Mouse (Mus musculus) limb, embryonic 14.5 days (tissue): ENCODE measurements around the gene Tbx18. TPM values are rescaled to one million over a fixed set of nuclear protein-coding genes. Genes with fewer than 3 reads are reported as not detected.

ENCODE experiments used
- ATAC-seq: fragments of 200-750 bp; cut with Nextera tagmentation; 2 replicates; pipeline ENCODE4 v1.8.0; 2017; ENCODE audit warnings: low read depth, moderate number of reproducible peaks, moderate TSS enrichment; ENCODE audit not compliant: low FRiP score
- DNase-seq: peaks from one replicate; pipeline ENCODE4 v3.0.0-alpha.2; 2015; ENCODE audit warnings: low spot score
- H3K27ac ChIP-seq: fragments of 300-500 bp; sonication (generic); replicated peaks from 2 replicates; pipeline ENCODE4 v1.5.1; 2014; ENCODE audit warnings: low read depth, mild to moderate bottlenecking, low read length, moderate library complexity, mixed read lengths
- H3K27me3 ChIP-seq: fragments of 300-500 bp; sonication (generic); 2 replicates; pipeline ENCODE4 v1.6.1; 2014; ENCODE audit warnings: low read length, mixed read lengths; ENCODE audit not compliant: control insufficient read depth, insufficient read depth
- H3K36me3 ChIP-seq: fragments of 300-500 bp; sonication (generic); 2 replicates; pipeline ENCODE4 v1.6.1; 2014; ENCODE audit warnings: mild to moderate bottlenecking, low read length, moderate library complexity, mixed read lengths; ENCODE audit not compliant: control insufficient read depth, insufficient read depth
- H3K4me1 ChIP-seq: fragments of 300-500 bp; sonication (generic); 2 replicates; pipeline ENCODE4 v1.6.1; 2014; ENCODE audit warnings: antibody characterized with exemption, low read length, mixed read lengths; ENCODE audit not compliant: control insufficient read depth, insufficient read depth
- H3K4me2 ChIP-seq: fragments of 300-500 bp; sonication (generic); replicated peaks from 2 replicates; pipeline ENCODE4 v1.6.1; 2014; ENCODE audit warnings: low read depth, mild to moderate bottlenecking, low read length, moderate library complexity; ENCODE audit not compliant: severe bottlenecking
- H3K4me3 ChIP-seq: fragments of 300-500 bp; sonication (generic); replicated peaks from 2 replicates; pipeline ENCODE4 v1.5.1; 2014; ENCODE audit warnings: low read length
- H3K9ac ChIP-seq: fragments of 300-500 bp; sonication (generic); 2 replicates; pipeline ENCODE4 v1.6.1; 2014; ENCODE audit warnings: mild to moderate bottlenecking, low read depth, low read length, moderate library complexity; ENCODE audit not compliant: severe bottlenecking
- H3K9me3 ChIP-seq: fragments of 300-500 bp; sonication (generic); 2 replicates; pipeline ENCODE4 v1.6.1; 2016; ENCODE audit warnings: low read length; ENCODE audit not compliant: control insufficient read depth
- POLR2A ChIP-seq: fragments of 200-500 bp; IDR thresholded peaks from 2 replicates; pipeline ENCODE4 v1.8.0; 2012; ENCODE audit warnings: inconsistent platforms, mild to moderate bottlenecking, moderate library complexity, borderline replicate concordance; ENCODE audit not compliant: insufficient read depth, insufficient read length; ENCODE audit errors: extremely low read depth
- WGBS: fragments of 180-500 bp; shearing (Covaris S2); extraction: QIAGEN DNeasy Blood & Tissue Kit; methylation state at CpG from one replicate; pipeline ENCODE4 v1.1.7; 2014; 5-methylcytosine and 5-hydroxymethylcytosine counted together
- polyA plus RNA-seq, 2 experiments: library from polyadenylated mRNA; depleted of rRNA in 1 of 2; stranded (reverse) in 1 of 2; unstranded in 1 of 2; fragments of >200 nt; fragmentation: Nextera tagmentation in 1 of 2; extraction: Ambion mirVana in 1 of 2; gene quantifications; 2 replicates each; pipeline versions ENCODE4 v1.2.1 to v1.2.3; 2012 to 2014

Tbx18 gene
- polyA plus RNA-seq (2012; rRNA removed) = 30.8 and 37.8 TPM in 2 replicates
- 15.6 and 19.7 TPM in 2 replicates for polyA plus RNA-seq (2014; fragmentation: Nextera tagmentation; extraction: Ambion mirVana)

GRCm38 (mm10) chr9:87730961-87731535 is at the start of gene Tbx18:
Gene Tbx18, minus strand, starts transcription at chr9:87731260.
- Histone ChIP-seq H3K4me1 (peaks cover 12% of the 10 kb centered on the region; the same call in 1 of the 2 replicates), H3K4me2 (peak within 1 kb of the TSS; percentile 77), H3K9ac (peak within 1 kb of the TSS; percentile 97), H3K27me3 (peaks cover 46% of the 10 kb centered on the region), H3K9me3 (no peaks in the 10 kb centered on the region), H3K4me3 (peak within 1 kb of the TSS; percentile 80), H3K27ac (peak within 1 kb of the TSS; percentile 93), H3K36me3 (peaks cover 3% of the 10 kb centered on the region; the same call in 1 of the 2 replicates)
- peak; percentile 98 for DNase-seq
- WGBS = under 1% methylated on average over 27 of the region's 27 CpGs
- peak; percentile 82 for ATAC-seq
- no peak; the same call in 1 of the 2 replicates for TF ChIP-seq POLR2A

GRCm38 (mm10) chr9:87773951-87774350 is 42.9 kb upstream of the Tbx18 start:
- Histone ChIP-seq H3K4me3 (no peak overlapping the region), H3K9me3 (no peaks in the 10 kb centered on the region), H3K36me3 (no peaks in the 10 kb centered on the region), H3K9ac (no peak overlapping the region), H3K27me3 (no peaks in the 10 kb centered on the region), H3K27ac (no peak overlapping the region), H3K4me2 (no peak overlapping the region), H3K4me1 (peaks cover 15% of the 10 kb centered on the region)
- ATAC-seq (peak; percentile 66), DNase-seq (peak; percentile 54)
- WGBS = 18% methylated on average over 2 of the region's 2 CpGs
- TF ChIP-seq POLR2A = no peak

- no peaks in the 10 kb centered on the region for H3K27me3 ChIP-seq
- 78% methylated on average over 4 of the region's 4 CpGs for WGBS
Measured at GRCm38 (mm10) chr9:87755621-87756020, 24.6 kb upstream of the Tbx18 start.

GRCm38 (mm10) chr9:87741599-87741998 is 10.5 kb upstream of the Tbx18 start:
- Histone ChIP-seq H3K4me2 (no peak overlapping the region), H3K36me3 (no peaks in the 10 kb centered on the region), H3K4me3 (no peak overlapping the region), H3K9me3 (no peaks in the 10 kb centered on the region), H3K9ac (no peak overlapping the region), H3K4me1 (peaks cover 22% of the 10 kb centered on the region), H3K27me3 (peaks cover 60% of the 10 kb centered on the region), H3K27ac (no peak overlapping the region)
- ATAC-seq (no peak), DNase-seq (no peak)
- WGBS = 30% methylated on average over 8 of the region's 8 CpGs
- no peak for TF ChIP-seq POLR2A

More at GRCm38 (mm10) chr9:87755621-87756020, 24.6 kb upstream of the Tbx18 start:
- H3K9ac ChIP-seq = no peak overlapping the region
- no peak overlapping the region for H3K27ac ChIP-seq
- ATAC-seq (no peak), DNase-seq (no peak)
- no peaks in the 10 kb centered on the region for H3K4me1 ChIP-seq
- H3K36me3 ChIP-seq = no peaks in the 10 kb centered on the region
- no peak overlapping the region for H3K4me3 ChIP-seq
- H3K4me2 ChIP-seq = no peak overlapping the region
- no peak for TF ChIP-seq POLR2A
- no peaks in the 10 kb centered on the region for H3K9me3 ChIP-seq

GRCm38 (mm10) chr9:87740667-87741066 is 9.6 kb upstream of the Tbx18 start:
- no peak overlapping the region for H3K9ac ChIP-seq
- WGBS = 3% methylated on average over 11 of the region's 11 CpGs
- H3K27ac ChIP-seq = no peak overlapping the region

More at GRCm38 (mm10) chr9:87740667-87741066, 9.6 kb upstream of the Tbx18 start:
- no peaks in the 10 kb centered on the region for H3K9me3 ChIP-seq
- peaks cover 68% of the 10 kb centered on the region for H3K27me3 ChIP-seq
- DNase-seq = no peak
- peak overlapping the region; percentile 69 for H3K4me2 ChIP-seq
- H3K4me3 ChIP-seq = peak overlapping the region; percentile 34; the same call in 1 of the 2 replicates
- no peaks in the 10 kb centered on the region for H3K36me3 ChIP-seq
- no peak for TF ChIP-seq POLR2A
- H3K4me1 ChIP-seq = peaks cover 22% of the 10 kb centered on the region
- peak; percentile 29; the same call in 1 of the 2 replicates for ATAC-seq
